Mouse (Mus musculus) stomach, postnatal 0 days (tissue): Measurements from ENCODE around the gene Itih4. TPM values are rescaled to one million over a fixed set of nuclear protein-coding genes. Genes with fewer than 3 reads are reported as not detected.

ENCODE experiments used
- ATAC-seq: fragments of 200-750 bp; cut with Nextera tagmentation; 2 replicates; pipeline ENCODE4 v1.8.0; 2017; ENCODE audit not compliant: low FRiP score, low TSS enrichment
- DNase-seq: peaks from one replicate; pipeline ENCODE4 v3.0.0-alpha.2; 2016; ENCODE audit warnings: low spot score
- H3K27ac ChIP-seq: fragments of 300-500 bp; sonication (generic); replicated peaks from 2 replicates; pipeline ENCODE4 v1.5.1; 2014; ENCODE audit warnings: mild to moderate bottlenecking, control low read depth
- H3K27me3 ChIP-seq: fragments of 300-500 bp; sonication (generic); 2 replicates; pipeline ENCODE4 v1.6.1; 2014; ENCODE audit warnings: low read length; ENCODE audit not compliant: control insufficient read depth, insufficient read depth
- H3K36me3 ChIP-seq: fragments of 300-500 bp; sonication (generic); 2 replicates; pipeline ENCODE4 v1.6.1; 2014; ENCODE audit warnings: low read length, mixed read lengths; ENCODE audit not compliant: control insufficient read depth, insufficient read depth
- H3K4me1 ChIP-seq: fragments of 300-500 bp; sonication (generic); replicated peaks from 2 replicates; pipeline ENCODE4 v1.6.1; 2014; ENCODE audit warnings: antibody characterized with exemption; ENCODE audit not compliant: control insufficient read depth, insufficient read depth
- H3K4me2 ChIP-seq: fragments of 300-500 bp; sonication (generic); replicated peaks from 2 replicates; pipeline ENCODE4 v1.6.1; 2014; ENCODE audit warnings: low read depth, mild to moderate bottlenecking, control low read depth, moderate library complexity
- H3K4me3 ChIP-seq: fragments of 300-500 bp; sonication (generic); 2 replicates; pipeline ENCODE4 v1.5.1; 2014; ENCODE audit warnings: low read depth, low read length, control low read depth
- H3K9ac ChIP-seq: fragments of 300-500 bp; sonication (generic); 2 replicates; pipeline ENCODE4 v1.6.1; 2014; ENCODE audit warnings: mild to moderate bottlenecking, low read length, control low read depth, mixed read lengths
- H3K9me3 ChIP-seq: fragments of 300-500 bp; sonication (generic); 2 replicates; pipeline ENCODE4 v1.6.1; 2016; ENCODE audit warnings: low read length; ENCODE audit not compliant: control insufficient read depth
- CTCF ChIP-seq: IDR thresholded peaks from 2 replicates; pipeline ENCODE4 v1.5.1; 2016; ENCODE audit warnings: antibody characterized with exemption, low read depth, mild to moderate bottlenecking, moderate library complexity
- EP300 ChIP-seq: optimal IDR thresholded peaks from 2 replicates; pipeline ENCODE3; 2016; ENCODE audit warnings: antibody characterized with exemption
- WGBS: fragments of 180-500 bp; shearing (Covaris S2); extraction: QIAGEN DNeasy Blood & Tissue Kit; methylation state at CpG from one replicate; pipeline ENCODE4 v1.1.7; 2014; 5-methylcytosine and 5-hydroxymethylcytosine counted together
- polyA plus RNA-seq: library from polyadenylated mRNA; unstranded; fragments of >200 nt; fragmentation: Nextera tagmentation; extraction: Ambion mirVana; gene quantifications from 2 replicates; pipeline ENCODE4 v1.2.1, GENCODE M21; 2015

Itih4 gene
- polyA plus RNA-seq, 1 experiment from 2014 or later: 1.2 TPM

DNA sequence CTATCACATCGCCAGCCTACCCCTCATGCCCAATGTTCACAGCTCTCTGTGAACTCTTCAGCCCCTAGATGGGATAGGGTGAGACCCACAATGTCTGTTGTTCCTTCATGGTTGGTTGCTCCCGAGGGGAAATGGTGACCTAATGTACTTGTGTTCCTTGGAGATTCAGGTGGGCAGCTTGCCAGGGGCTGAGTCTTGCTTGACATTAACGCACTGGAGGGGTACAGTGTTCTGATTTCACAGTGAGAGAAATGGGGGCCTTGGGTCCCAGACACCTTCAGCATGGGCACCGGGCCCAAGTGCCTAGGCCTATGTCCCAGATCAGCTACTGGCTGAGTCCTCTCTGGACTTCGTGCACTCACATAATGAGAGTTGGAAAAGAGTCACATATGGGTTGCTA, 27.1 kb downstream of the Itih4 start:
- Histone ChIP-seq H3K4me1 (no peaks in the 10 kb centered on the region; the same call in 1 of the 2 replicates), H3K27ac (no peak overlapping the region), H3K9ac (no peak overlapping the region), H3K27me3 (no peaks in the 10 kb centered on the region), H3K4me2 (no peak overlapping the region), H3K4me3 (no peak overlapping the region), H3K36me3 (no peaks in the 10 kb centered on the region), H3K9me3 (no peaks in the 10 kb centered on the region)
- TF ChIP-seq EP300 (no peak), CTCF (no peak)
- ATAC-seq (no peak), DNase-seq (no peak)
- WGBS: 74% methylated on average over 5 of the region's 5 CpGs

DNA sequence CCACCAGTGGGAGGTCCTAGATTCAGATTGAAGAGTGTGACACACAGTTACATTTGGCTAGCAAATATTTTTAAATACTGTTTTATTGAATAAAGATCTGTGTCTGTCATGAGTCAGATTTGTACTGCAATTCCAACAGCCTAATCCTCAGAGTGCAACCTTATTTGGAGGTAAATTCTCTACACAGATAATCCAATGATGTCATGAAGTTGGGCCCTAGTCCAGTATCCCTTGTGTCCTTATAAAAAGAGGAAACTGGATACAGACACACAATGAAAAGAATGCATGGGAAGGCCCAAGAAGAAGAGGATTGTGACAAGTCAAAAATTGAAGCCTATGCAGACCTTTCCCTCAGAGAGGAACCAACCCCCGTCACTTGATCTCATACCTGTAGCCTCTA, 30.2 kb downstream of the Itih4 start:
- DNase-seq: no peak
- no peaks in the 10 kb centered on the region; the same call in 1 of the 2 replicates for H3K4me1 ChIP-seq
- TF ChIP-seq EP300 (no peak), CTCF (no peak)
- no peak overlapping the region for H3K4me2 ChIP-seq
- H3K27ac ChIP-seq: peak overlapping the region; percentile 61
- ATAC-seq: peak; percentile 25; the same call in 1 of the 2 replicates
- no peaks in the 10 kb centered on the region for H3K27me3 ChIP-seq
- H3K9me3 ChIP-seq: no peaks in the 10 kb centered on the region
- H3K9ac ChIP-seq: no peak overlapping the region
- 79% methylated on average over 1 of the region's 1 CpGs for WGBS
- H3K4me3 ChIP-seq: no peak overlapping the region
- no peaks in the 10 kb centered on the region for H3K36me3 ChIP-seq

DNA sequence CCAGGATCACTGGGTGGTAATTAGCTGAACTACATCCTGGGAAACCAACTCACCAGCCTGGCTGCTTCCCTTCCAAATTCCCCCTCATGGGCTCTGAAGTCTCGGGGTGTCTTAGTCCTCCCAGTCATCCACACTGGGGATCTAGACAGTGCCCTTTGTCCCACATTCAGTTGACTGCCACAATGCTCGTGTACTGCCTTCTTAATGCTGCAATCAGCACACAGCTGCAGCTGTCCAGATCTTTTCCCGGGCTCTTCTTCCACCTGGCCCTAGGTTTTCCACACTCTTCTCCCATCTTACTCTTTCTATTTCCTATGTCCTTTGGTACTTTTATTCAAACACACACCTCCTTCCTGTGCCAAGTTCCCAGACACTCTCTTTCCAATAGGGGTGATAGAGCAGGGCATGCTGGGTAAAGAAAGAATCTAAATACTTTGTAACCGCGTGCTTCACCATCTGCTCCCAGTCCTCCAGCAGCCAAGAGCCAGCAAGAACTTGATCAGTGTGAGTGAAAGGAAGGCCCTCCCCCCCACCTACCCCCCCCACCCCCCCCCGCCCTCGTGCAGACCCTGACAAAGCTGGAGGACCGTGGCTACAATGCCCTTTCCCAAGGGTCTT, 35.9 kb downstream of the Itih4 start:
- Histone ChIP-seq H3K4me2 (no peak overlapping the region), H3K4me1 (no peaks in the 10 kb centered on the region), H3K27me3 (no peaks in the 10 kb centered on the region), H3K36me3 (no peaks in the 10 kb centered on the region), H3K9ac (no peak overlapping the region), H3K4me3 (no peak overlapping the region), H3K27ac (no peak overlapping the region), H3K9me3 (no peaks in the 10 kb centered on the region)
- no peak for ATAC-seq
- no peak for DNase-seq
- TF ChIP-seq EP300 (no peak), CTCF (no peak)
- WGBS: 43% methylated on average over 8 of the region's 8 CpGs

DNA sequence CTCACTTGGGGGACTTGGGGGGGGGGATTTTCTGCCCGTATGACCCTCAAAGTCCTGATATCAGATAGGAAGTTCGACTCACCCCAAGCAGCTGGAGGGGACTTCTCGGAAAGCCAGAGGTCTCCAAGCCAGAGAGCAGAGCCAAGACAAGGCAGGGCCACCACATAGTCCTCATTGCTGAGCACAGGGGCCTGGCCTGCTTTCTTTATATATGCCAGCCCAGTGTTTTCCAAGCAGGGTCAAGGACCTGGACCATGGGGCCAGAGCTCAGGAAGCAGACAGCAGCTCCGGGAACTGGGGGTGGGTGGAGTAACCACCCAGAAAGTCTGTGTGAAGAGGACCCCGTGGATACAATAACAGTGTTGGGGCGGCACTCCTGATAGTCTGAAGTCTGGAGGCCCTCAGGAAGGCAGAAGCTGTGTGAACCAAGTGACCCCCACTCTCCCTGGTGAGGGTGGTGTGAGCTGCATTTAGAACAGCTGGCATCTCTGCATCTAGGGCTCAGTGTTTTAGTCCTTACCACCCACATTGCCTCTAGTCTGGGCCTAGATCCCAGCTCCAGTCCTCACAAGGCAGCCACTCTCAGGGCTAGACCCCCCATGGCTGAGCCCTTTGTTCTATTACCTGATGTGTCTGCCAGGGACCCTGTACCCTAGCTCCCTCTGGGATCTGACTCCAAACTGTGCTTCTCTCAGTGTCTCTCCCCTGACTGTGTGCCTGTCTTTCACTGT, 37.3 kb downstream of the Itih4 start, which contains the start of gene Itih3:
TSS of gene Itih3 (minus strand) at position 386 of the 731 bp plus-strand sequence.
- H3K36me3 ChIP-seq: no peaks in the 10 kb centered on the region
- 49% methylated on average over 6 of the region's 6 CpGs for WGBS
- ATAC-seq: peak; percentile 30; the same call in 1 of the 2 replicates
- H3K9me3 ChIP-seq: no peaks in the 10 kb centered on the region
- no peak for DNase-seq
- H3K27me3 ChIP-seq: no peaks in the 10 kb centered on the region
- H3K27ac ChIP-seq: peak within 1 kb of the TSS; percentile 24; the same call in 1 of the 2 replicates
- no peak for TF ChIP-seq EP300
- TF ChIP-seq CTCF: no peak
- no peak within 1 kb of the TSS for H3K4me2 ChIP-seq
- H3K4me3 ChIP-seq: no peak within 1 kb of the TSS
- no peaks in the 10 kb centered on the region for H3K4me1 ChIP-seq
- no peak within 1 kb of the TSS for H3K9ac ChIP-seq

DNA sequence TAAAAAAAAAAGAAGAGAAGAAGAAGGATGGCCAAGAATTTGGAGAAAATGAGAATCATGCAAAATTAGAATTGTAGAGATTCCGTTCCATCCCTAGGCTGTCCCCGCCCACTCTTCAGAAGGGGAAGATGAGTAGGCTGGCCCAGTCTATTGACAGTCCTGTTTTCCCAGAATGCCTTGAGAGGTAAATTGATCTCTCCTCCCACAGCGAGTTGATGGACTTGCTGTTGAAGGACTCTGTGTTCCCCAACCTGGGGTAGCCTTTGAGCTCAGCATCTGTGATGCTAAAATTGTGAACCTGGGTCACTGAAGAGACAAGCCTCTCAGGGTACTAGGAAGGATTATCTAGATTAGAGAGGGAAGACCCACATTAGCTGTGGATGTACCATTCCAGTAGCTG, 39.2 kb downstream of the Itih4 start:
- Histone ChIP-seq H3K9ac (no peak overlapping the region), H3K36me3 (no peaks in the 10 kb centered on the region), H3K27me3 (no peaks in the 10 kb centered on the region), H3K4me2 (no peak overlapping the region), H3K9me3 (no peaks in the 10 kb centered on the region), H3K4me3 (no peak overlapping the region), H3K4me1 (no peaks in the 10 kb centered on the region), H3K27ac (no peak overlapping the region)
- no peak for TF ChIP-seq CTCF
- TF ChIP-seq EP300: no peak
- ATAC-seq (no peak), DNase-seq (no peak)
- WGBS: 89% methylated on average over 3 of the region's 3 CpGs

DNA sequence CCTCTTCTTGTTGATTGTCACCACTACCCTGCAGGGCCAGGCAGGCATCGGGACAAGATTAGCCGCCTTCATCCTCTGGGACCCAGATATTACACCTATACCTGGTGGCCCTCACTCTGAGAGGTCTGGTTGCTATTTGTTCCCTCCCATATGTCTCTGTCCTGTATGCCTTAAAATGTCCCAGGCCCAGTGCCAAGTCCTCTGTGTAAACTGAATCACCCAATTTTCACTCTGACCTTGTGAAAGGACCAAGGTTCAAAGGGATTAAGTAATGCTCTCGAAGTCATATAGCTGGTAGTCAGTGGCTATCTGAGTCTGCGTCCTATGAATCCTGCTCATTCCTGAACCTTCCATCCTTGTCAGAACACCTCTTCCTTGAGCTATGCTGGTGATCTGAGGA, 44.1 kb downstream of the Itih4 start:
- no peak overlapping the region for H3K4me3 ChIP-seq
- H3K4me1 ChIP-seq: no peaks in the 10 kb centered on the region
- WGBS: 86% methylated on average over 4 of the region's 4 CpGs
- H3K9me3 ChIP-seq: no peaks in the 10 kb centered on the region
- no peaks in the 10 kb centered on the region for H3K36me3 ChIP-seq
- no peak overlapping the region for H3K27ac ChIP-seq
- TF ChIP-seq EP300 (no peak), CTCF (no peak)
- no peaks in the 10 kb centered on the region for H3K27me3 ChIP-seq
- no peak overlapping the region for H3K9ac ChIP-seq
- DNase-seq (no peak), ATAC-seq (no peak)
- H3K4me2 ChIP-seq: no peak overlapping the region
